Mouse (Mus musculus) MEL (cell line): Measurements from ENCODE around the gene Snx29.
A peak's percentile ranks its signal among the peaks of the same experiment; 100 is the strongest.

Experiments
- CHD1 ChIP-seq: IDR thresholded peaks from 2 replicates; pipeline ENCODE4 v1.6.1; 2012; ENCODE audit warnings: low read depth, mild to moderate bottlenecking, inconsistent platforms, low read length, improper control_type of control experiment
- CHD2 ChIP-seq: IDR thresholded peaks from 2 replicates; pipeline ENCODE4 v1.6.1; 2011; ENCODE audit warnings: low read length, improper control_type of control experiment
- CTCF ChIP-seq, 3 experiments: IDR thresholded peaks in 2 of 3; conservative IDR thresholded peaks in 1 of 3; 2 replicates each; pipeline ENCODE4 v1.5.1; 2011 to 2012; ENCODE audit warnings: low read length in 3 of 3, low read depth in 2 of 3, mild to moderate bottlenecking in 2 of 3, improper control_type of control experiment in 1 of 3, inconsistent platforms in 1 of 3, mixed read lengths in 1 of 3, moderate library complexity in 1 of 3; ENCODE audit not compliant: control insufficient read depth in 1 of 3, insufficient read depth in 1 of 3, poor library complexity in 1 of 3, severe bottlenecking in 1 of 3
- E2F4 ChIP-seq: IDR thresholded peaks from 2 replicates; pipeline ENCODE4 v1.6.1; 2011; ENCODE audit warnings: low read depth, low read length, improper control_type of control experiment, borderline replicate concordance
- EP300 ChIP-seq, 2 experiments: IDR thresholded peaks; 2 replicates each; pipeline ENCODE4 v1.6.1; 2011; ENCODE audit warnings: improper control_type of control experiment in 2 of 2, low read length in 2 of 2, low read depth in 1 of 2, mild to moderate bottlenecking in 1 of 2
- GABPA ChIP-seq: IDR thresholded peaks from 2 replicates; pipeline ENCODE4 v1.6.1; 2012; ENCODE audit warnings: low read depth, mild to moderate bottlenecking, inconsistent platforms, low read length, improper control_type of control experiment, moderate library complexity
- JUND ChIP-seq: IDR thresholded peaks from 2 replicates; pipeline ENCODE4 v1.6.1; 2011; ENCODE audit warnings: low read depth, mild to moderate bottlenecking, improper control_type of control experiment, low read length
- MAX ChIP-seq: IDR thresholded peaks from 2 replicates; pipeline ENCODE4 v1.6.1; 2011; ENCODE audit warnings: low read length, improper control_type of control experiment
- NRF1 ChIP-seq: IDR thresholded peaks from 2 replicates; pipeline ENCODE4 v1.6.1; 2014; ENCODE audit warnings: low read depth, mild to moderate bottlenecking, inconsistent platforms, low read length, improper control_type of control experiment, moderate library complexity; ENCODE audit not compliant: poor library complexity, insufficient read depth, severe bottlenecking
- POLR2A ChIP-seq, 2 experiments: IDR thresholded peaks; 2 replicates each; pipeline ENCODE4 v1.6.1; 2011 to 2012; ENCODE audit warnings: low read length in 2 of 2, mild to moderate bottlenecking in 2 of 2, control low read depth in 1 of 2, improper control_type of control experiment in 1 of 2, low read depth in 1 of 2, moderate library complexity in 1 of 2; ENCODE audit not compliant: control insufficient read depth in 1 of 2, insufficient read depth in 1 of 2, poor library complexity in 1 of 2
- TCF12 ChIP-seq: IDR thresholded peaks from 2 replicates; pipeline ENCODE4 v1.6.1; 2014; ENCODE audit warnings: low read depth, mild to moderate bottlenecking, inconsistent platforms, low read length, improper control_type of control experiment, moderate library complexity
- USF1 ChIP-seq: IDR thresholded peaks from 2 replicates; pipeline ENCODE4 v1.6.1; 2014; ENCODE audit warnings: low read depth, mild to moderate bottlenecking, inconsistent platforms, low read length, improper control_type of control experiment, moderate library complexity
- ZC3H11A ChIP-seq: IDR thresholded peaks from 2 replicates; pipeline ENCODE4 v1.6.1; 2012; ENCODE audit warnings: low read depth, mild to moderate bottlenecking, inconsistent platforms, low read length, improper control_type of control experiment

DNA sequence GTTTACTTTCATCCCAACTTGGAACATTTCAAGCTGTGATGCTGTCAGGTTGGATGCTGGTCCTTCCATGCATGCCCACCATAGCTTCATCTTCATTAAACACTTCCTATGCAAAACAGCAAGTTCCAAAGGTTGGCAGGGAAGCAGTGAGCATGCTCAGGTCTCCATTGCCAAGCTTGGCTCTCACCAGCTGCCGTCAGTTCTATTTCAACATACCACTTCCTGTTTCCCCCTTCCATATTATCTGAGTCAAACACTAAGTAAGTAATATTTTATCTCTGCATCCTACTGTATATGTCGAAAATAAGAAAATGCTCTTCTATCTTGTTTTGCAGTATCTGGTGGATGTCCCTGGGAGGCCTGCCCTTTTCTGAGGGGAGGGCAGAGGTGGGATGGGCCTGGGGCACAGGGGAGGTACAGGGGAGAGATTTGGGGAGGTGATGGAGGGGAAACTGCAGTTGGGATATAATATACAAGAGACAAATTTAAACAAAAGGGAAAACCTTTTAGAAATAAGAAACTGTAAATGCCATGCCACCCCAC, 309.6 kb downstream of the Snx29 start:
- TF ChIP-seq EP300 (IDR thresholded peaks at IDR 0.05; ENCODE audit: low read depth in 1 of 2, low read length in 2 of 2) (peak; percentile 27 to 71; a peak in 3 of 4 replicates), USF1 (no peak), CTCF (IDR thresholded peaks at IDR 0.05 in 2 of 3, conservative IDR thresholded peaks at IDR 0.05 in 1 of 3; ENCODE audit: control insufficient read depth in 1 of 3, insufficient read depth in 1 of 3, low read depth in 2 of 3, low read length in 3 of 3, poor library complexity in 1 of 3, severe bottlenecking in 1 of 3) (no peak), CHD2 (no peak), ZC3H11A (no peak), MAX (no peak), TCF12 (peak; percentile 74), JUND (no peak), GABPA (no peak), CHD1 (no peak), POLR2A (IDR thresholded peaks at IDR 0.05; ENCODE audit: control insufficient read depth in 1 of 2, insufficient read depth in 1 of 2, low read depth in 1 of 2, low read length in 2 of 2, poor library complexity in 1 of 2) (no peak), E2F4 (no peak), NRF1 (peak; percentile 74)
